Mouse (Mus musculus): ENCODE measurements around the gene Vmp1. TPM values are rescaled to one million over a fixed set of nuclear protein-coding genes. Genes with fewer than 3 reads are reported as not detected.
A peak's percentile ranks its signal among the peaks of the same experiment; 100 is the strongest.

Gene Vmp1
- polyA plus RNA-seq, 1 experiment from 2014 or later = 101 TPM

DNA sequence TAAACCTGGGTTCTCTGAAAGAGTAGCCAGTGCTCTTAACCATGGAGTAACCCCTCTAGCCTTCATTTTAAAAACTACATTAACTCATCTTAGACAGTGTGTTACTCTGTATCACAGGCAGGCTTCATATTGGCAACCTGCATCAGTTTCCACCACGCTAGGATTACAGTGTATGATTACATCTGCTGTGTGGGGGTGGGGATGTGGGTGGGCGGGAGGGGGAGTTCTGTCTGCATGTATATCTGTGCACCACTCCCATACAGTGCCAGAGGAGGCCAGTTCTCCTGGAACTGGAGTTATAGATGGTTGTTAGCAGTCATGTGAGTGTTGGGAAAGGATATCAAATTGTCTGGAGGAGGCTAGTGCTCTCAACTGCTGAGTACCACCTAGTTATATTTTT is 55.2 kb downstream of the Vmp1 start:
- no peak overlapping the region for H3K9ac ChIP-seq (ENCODE audit: low read length)
- no peak overlapping the region for H3K4me2 ChIP-seq (ENCODE audit: low read depth, low read length)
- peaks cover 7% of the 10 kb centered on the region; the same call in 1 of the 2 replicates for H3K4me1 ChIP-seq (replicated peaks; ENCODE audit: control insufficient read depth, insufficient read depth, low read length)
- no peak overlapping the region for H3K27ac ChIP-seq (ENCODE audit: low read length)
- H3K4me3 ChIP-seq (ENCODE audit: low read length) = no peak overlapping the region
- no peak for ATAC-seq (ENCODE audit: low read depth)
- 81% methylated on average over 2 of the region's 2 CpGs for WGBS
- H3K36me3 ChIP-seq (ENCODE audit: control insufficient read depth, insufficient read depth, low read length) = peaks cover 2% of the 10 kb centered on the region; the same call in 1 of the 2 replicates
- no peaks in the 10 kb centered on the region for H3K9me3 ChIP-seq (ENCODE audit: control insufficient read depth, low read length)
- H3K27me3 ChIP-seq (ENCODE audit: control insufficient read depth, insufficient read depth, low read depth, low read length) = no peaks in the 10 kb centered on the region

DNA sequence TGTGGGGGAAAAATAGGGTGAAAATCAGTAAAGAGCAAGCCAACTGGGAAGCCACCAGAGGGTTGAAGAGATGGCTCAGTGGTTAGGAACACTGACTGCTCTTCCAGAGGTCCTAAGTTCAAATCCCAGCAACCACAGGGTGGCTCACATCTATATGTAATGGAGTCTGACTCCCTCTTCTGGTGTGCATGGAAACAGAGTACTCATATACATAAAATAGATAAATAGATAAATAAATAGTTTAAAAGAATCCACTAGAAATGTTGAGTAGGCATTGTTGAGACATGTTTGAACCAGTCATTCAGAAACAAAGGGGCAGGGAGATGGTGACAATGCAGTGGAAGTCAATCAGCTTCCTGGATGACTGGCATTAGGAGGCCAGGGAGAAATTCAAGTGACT is 56.0 kb downstream of the Vmp1 start:
- ATAC-seq (ENCODE audit: low read depth) = no peak
- no peak overlapping the region for H3K27ac ChIP-seq (ENCODE audit: low read length)

DNA sequence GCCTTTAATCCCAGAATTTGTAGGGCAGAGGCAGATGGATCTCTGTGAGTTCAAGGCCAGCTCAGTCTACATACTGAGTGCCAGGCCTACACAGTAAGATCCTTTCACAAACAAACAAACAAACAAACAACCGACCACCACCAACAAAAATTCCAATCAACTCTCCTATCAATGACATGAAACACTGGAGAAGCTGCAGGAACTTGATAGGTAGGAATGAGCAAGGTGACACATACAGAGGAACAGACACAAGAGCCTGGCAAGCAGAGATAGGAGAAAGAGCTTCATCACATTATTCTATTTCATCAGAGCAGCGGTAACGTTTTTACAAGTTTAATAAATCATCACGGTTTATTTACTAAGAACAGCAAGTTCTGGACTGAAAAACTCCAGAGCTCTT is 56.9 kb downstream of the Vmp1 start:
- Histone ChIP-seq H3K9me3 (ENCODE audit: control insufficient read depth, low read length) (no peaks in the 10 kb centered on the region), H3K4me1 (replicated peaks; ENCODE audit: control insufficient read depth, insufficient read depth, low read length) (peaks cover 10% of the 10 kb centered on the region; the same call in 1 of the 2 replicates), H3K4me3 (ENCODE audit: low read length) (no peak overlapping the region), H3K27me3 (ENCODE audit: control insufficient read depth, insufficient read depth, low read depth, low read length) (no peaks in the 10 kb centered on the region), H3K36me3 (ENCODE audit: control insufficient read depth, insufficient read depth, low read length) (peaks cover 2% of the 10 kb centered on the region; the same call in 1 of the 2 replicates), H3K4me2 (ENCODE audit: low read depth, low read length) (no peak overlapping the region), H3K9ac (ENCODE audit: low read length) (no peak overlapping the region), H3K27ac (ENCODE audit: low read length) (no peak overlapping the region)
- no peak for ATAC-seq (ENCODE audit: low read depth)
- 84% methylated on average over 4 of the region's 4 CpGs for WGBS

More for the DNA sequence above, 56.0 kb downstream of the Vmp1 start:
- no peak overlapping the region for H3K4me2 ChIP-seq (ENCODE audit: low read depth, low read length)
- peaks cover 2% of the 10 kb centered on the region; the same call in 1 of the 2 replicates for H3K36me3 ChIP-seq (ENCODE audit: control insufficient read depth, insufficient read depth, low read length)
- peaks cover 10% of the 10 kb centered on the region; the same call in 1 of the 2 replicates for H3K4me1 ChIP-seq (replicated peaks; ENCODE audit: control insufficient read depth, insufficient read depth, low read length)
- H3K9me3 ChIP-seq (ENCODE audit: control insufficient read depth, low read length) = no peaks in the 10 kb centered on the region
- no peak overlapping the region for H3K9ac ChIP-seq (ENCODE audit: low read length)
- no peaks in the 10 kb centered on the region for H3K27me3 ChIP-seq (ENCODE audit: control insufficient read depth, insufficient read depth, low read depth, low read length)
- no peak overlapping the region for H3K4me3 ChIP-seq (ENCODE audit: low read length)

DNA sequence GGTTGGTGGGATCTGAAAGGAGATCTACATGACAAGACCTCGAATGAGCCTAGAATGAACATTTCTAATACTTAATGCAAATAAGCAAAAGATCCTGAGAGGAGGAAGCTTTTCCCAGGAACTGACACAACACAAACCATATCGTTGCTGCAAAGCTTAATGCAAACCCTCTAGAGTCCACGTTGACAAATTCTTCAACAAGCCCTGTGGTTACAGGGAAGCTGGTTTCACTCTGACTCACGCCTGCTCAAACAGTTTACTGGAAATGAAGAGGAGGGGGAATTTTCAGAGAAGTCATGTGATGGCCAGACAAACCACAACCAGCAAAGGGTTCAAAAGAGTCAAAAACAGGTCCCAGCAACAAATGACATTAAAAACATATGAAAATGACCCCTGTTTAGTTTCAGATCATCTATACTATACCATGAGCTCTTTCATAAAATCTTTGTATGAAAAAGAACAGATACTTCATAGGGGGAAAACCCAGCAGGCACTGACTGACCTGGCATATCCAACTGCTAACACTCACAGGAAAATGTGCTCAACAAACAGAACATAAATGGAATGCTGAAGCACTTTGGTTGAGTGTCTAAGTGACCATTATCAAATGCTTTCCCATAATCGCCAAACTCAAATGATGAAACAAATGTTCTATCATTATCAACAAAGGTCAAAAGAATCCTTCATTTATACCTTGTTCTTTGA is 59.2 kb downstream of the Vmp1 start:
- ATAC-seq (ENCODE audit: low read depth) = peak; percentile 66; the same call in 1 of the 2 replicates
- no peak overlapping the region for H3K9ac ChIP-seq (ENCODE audit: low read length)

DNA sequence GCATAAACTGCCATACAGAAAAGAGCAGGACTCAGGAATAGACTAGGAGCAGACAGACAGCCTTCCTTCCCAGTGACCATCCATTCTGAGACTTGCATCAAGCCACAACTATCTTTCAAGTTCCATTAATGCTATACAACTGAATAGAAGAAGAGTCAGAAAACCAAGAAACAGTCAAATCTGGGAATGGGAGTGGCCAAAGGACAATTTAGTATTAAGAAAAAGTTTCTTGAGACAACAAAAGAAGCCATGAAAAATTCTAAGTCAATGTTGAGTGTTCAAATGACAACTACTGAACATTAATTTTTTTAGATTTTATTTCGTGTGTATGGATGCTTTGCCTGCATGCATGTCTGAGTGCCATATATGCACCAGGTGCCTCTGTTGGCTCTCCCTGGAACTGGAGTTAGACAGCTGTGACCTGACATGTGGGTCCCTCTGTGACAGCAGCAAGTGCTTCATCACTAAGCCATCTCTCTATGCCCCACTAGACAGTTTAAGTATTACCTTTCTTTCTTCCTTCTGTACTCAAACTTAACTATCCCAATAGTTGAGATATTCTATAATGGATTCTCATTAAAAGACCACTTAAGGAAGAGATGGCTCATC is 60.1 kb downstream of the Vmp1 start:
- no peak for ATAC-seq (ENCODE audit: low read depth)
- Histone ChIP-seq H3K4me1 (replicated peaks; ENCODE audit: control insufficient read depth, insufficient read depth, low read length) (peaks cover 12% of the 10 kb centered on the region; the same call in 1 of the 2 replicates), H3K27me3 (ENCODE audit: control insufficient read depth, insufficient read depth, low read depth, low read length) (no peaks in the 10 kb centered on the region), H3K36me3 (ENCODE audit: control insufficient read depth, insufficient read depth, low read length) (no peaks in the 10 kb centered on the region), H3K27ac (ENCODE audit: low read length) (peak overlapping the region; percentile 67), H3K9ac (ENCODE audit: low read length) (no peak overlapping the region; the same call in 1 of the 2 replicates), H3K4me2 (ENCODE audit: low read depth, low read length) (no peak overlapping the region), H3K9me3 (ENCODE audit: control insufficient read depth, low read length) (no peaks in the 10 kb centered on the region), H3K4me3 (ENCODE audit: low read length) (no peak overlapping the region)
- WGBS = 86% methylated on average over 1 of the region's 1 CpGs

More for the DNA sequence above, 59.2 kb downstream of the Vmp1 start:
- Histone ChIP-seq H3K4me3 (ENCODE audit: low read length) (no peak overlapping the region), H3K9me3 (ENCODE audit: control insufficient read depth, low read length) (no peaks in the 10 kb centered on the region), H3K4me2 (ENCODE audit: low read depth, low read length) (no peak overlapping the region; the same call in 1 of the 2 replicates), H3K27me3 (ENCODE audit: control insufficient read depth, insufficient read depth, low read depth, low read length) (no peaks in the 10 kb centered on the region), H3K4me1 (replicated peaks; ENCODE audit: control insufficient read depth, insufficient read depth, low read length) (peaks cover 10% of the 10 kb centered on the region; the same call in 1 of the 2 replicates), H3K27ac (ENCODE audit: low read length) (peak overlapping the region; percentile 67), H3K36me3 (ENCODE audit: control insufficient read depth, insufficient read depth, low read length) (no peaks in the 10 kb centered on the region)
- WGBS = 40% methylated on average over 5 of the region's 5 CpGs

DNA sequence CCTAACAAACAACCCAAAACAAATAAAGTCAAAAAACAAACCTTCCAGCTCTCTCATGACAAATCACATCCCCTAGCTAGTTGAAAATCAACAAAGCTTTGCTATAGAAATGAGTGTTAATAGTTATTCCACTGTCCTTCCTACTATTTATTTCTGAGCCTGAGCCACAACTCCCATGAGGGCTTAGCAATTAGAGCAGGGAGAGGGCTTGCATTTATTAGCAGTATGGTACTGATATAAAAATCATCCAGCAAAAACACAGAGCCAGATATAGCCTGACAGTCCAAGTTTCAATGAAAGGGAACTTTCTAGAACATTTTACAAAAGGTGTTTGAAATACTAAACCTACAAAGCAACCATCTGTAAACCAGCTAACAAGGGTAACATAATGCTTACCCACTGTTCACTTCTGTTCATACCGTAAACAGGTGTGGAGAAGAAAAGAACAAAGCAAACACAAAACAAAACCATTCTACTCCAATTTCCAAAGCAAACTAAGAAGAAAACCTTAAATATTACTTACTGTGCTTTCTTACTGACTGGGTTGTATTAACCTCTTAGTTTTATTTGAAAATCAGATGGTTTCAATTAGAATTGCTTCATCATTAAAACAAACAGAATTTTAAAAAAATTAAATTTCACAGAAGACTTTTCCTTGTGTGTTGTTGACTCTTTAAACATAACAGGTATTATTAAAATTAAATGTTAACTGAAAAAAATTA is 61.3 kb downstream of the Vmp1 start:
- no peak overlapping the region for H3K27ac ChIP-seq (ENCODE audit: low read length)
- H3K27me3 ChIP-seq (ENCODE audit: control insufficient read depth, insufficient read depth, low read depth, low read length) = no peaks in the 10 kb centered on the region
- H3K9ac ChIP-seq (ENCODE audit: low read length) = no peak overlapping the region
- no peaks in the 10 kb centered on the region for H3K36me3 ChIP-seq (ENCODE audit: control insufficient read depth, insufficient read depth, low read length)
- peaks cover 12% of the 10 kb centered on the region; the same call in 1 of the 2 replicates for H3K4me1 ChIP-seq (replicated peaks; ENCODE audit: control insufficient read depth, insufficient read depth, low read length)
- 88% methylated on average over 1 of the region's 1 CpGs for WGBS
- no peak overlapping the region for H3K4me3 ChIP-seq (ENCODE audit: low read length)
- ATAC-seq (ENCODE audit: low read depth) = no peak
- H3K9me3 ChIP-seq (ENCODE audit: control insufficient read depth, low read length) = no peaks in the 10 kb centered on the region
- H3K4me2 ChIP-seq (ENCODE audit: low read depth, low read length) = no peak overlapping the region

GRCm38 (mm10) chr11:86621139-86621538 is 62.5 kb downstream of the Vmp1 start:
- H3K4me1 ChIP-seq (replicated peaks; ENCODE audit: control insufficient read depth, insufficient read depth, low read length) = peaks cover 12% of the 10 kb centered on the region; the same call in 1 of the 2 replicates
- H3K27ac ChIP-seq (ENCODE audit: low read length) = no peak overlapping the region
- H3K9ac ChIP-seq (ENCODE audit: low read length) = no peak overlapping the region
- H3K9me3 ChIP-seq (ENCODE audit: control insufficient read depth, low read length) = no peaks in the 10 kb centered on the region
- H3K4me3 ChIP-seq (ENCODE audit: low read length) = no peak overlapping the region
- WGBS = 92% methylated on average over 13 of the region's 13 CpGs
- no peak overlapping the region for H3K4me2 ChIP-seq (ENCODE audit: low read depth, low read length)
- H3K27me3 ChIP-seq (ENCODE audit: control insufficient read depth, insufficient read depth, low read depth, low read length) = no peaks in the 10 kb centered on the region
- no peak for ATAC-seq (ENCODE audit: low read depth)
- no peaks in the 10 kb centered on the region for H3K36me3 ChIP-seq (ENCODE audit: control insufficient read depth, insufficient read depth, low read length)

GRCm38 (mm10) chr11:86618548-86619335 is 64.9 kb downstream of the Vmp1 start:
- Histone ChIP-seq H3K9ac (ENCODE audit: low read length) (no peak overlapping the region), H3K36me3 (ENCODE audit: control insufficient read depth, insufficient read depth, low read length) (no peaks in the 10 kb centered on the region), H3K9me3 (ENCODE audit: control insufficient read depth, low read length) (no peaks in the 10 kb centered on the region), H3K4me1 (replicated peaks; ENCODE audit: control insufficient read depth, insufficient read depth, low read length) (peaks cover 5% of the 10 kb centered on the region; the same call in 1 of the 2 replicates), H3K27ac (ENCODE audit: low read length) (no peak overlapping the region), H3K4me3 (ENCODE audit: low read length) (no peak overlapping the region), H3K4me2 (ENCODE audit: low read depth, low read length) (no peak overlapping the region), H3K27me3 (ENCODE audit: control insufficient read depth, insufficient read depth, low read depth, low read length) (no peaks in the 10 kb centered on the region)
- WGBS = 84% methylated on average over 2 of the region's 2 CpGs
- ATAC-seq (ENCODE audit: low read depth) = 0 out of 2 replicates have a peak, but pooled peaks have one; percentile 36
